Mouse (Mus musculus) A20 (cell line): ENCODE results near the gene Usp20.

Source experiments
- DNase-seq: peaks from one replicate; pipeline ENCODE4 v3.0.0-alpha.2; 2011; ENCODE audit warnings: low read depth, low spot score

Gene Usp20

DNA sequence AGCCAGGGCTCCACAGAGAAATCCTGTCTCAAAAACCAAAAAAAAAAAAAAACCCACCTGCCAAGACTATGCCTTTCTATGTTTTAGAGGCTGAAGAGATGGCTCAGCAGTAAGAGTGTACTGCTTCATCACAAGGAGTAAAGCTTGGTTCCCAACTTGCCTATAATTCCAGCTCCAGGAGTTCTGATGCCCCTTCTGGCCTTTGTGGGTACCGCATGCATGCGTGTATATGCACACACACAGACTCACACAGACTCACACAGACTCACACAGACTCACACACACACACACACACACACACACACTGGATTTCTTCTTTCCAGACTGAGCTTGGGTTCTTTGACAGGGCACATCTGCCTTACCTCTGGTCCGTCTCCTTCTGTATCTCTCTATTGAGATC is 58.0 kb downstream of the Usp20 start:
- DNase-seq = no peak

- DNase-seq = no peak
Measured at GRCm38 (mm10) chr2:31040487-31040886, 58.4 kb downstream of the Usp20 start.

DNA sequence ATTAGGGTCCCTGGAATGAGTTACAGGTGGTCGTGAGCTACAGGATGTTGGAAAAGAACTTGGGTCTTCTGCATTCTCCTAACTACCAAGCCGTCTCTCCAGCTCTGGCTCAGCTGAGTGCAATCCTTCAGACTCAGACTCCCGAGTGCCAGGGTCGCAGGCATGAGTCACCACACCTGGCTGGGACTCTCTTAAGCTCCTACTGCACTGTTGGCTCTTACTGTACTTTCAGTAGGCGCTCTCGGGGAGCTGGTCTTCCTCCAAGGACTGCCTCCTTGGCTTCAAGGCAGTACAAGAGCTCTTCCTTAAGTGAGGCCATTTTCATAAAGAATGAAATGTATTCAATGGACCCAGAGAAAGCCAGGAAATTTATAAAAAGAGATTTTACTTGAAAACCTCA is 59.3 kb downstream of the Usp20 start:
- DNase-seq = no peak

DNA sequence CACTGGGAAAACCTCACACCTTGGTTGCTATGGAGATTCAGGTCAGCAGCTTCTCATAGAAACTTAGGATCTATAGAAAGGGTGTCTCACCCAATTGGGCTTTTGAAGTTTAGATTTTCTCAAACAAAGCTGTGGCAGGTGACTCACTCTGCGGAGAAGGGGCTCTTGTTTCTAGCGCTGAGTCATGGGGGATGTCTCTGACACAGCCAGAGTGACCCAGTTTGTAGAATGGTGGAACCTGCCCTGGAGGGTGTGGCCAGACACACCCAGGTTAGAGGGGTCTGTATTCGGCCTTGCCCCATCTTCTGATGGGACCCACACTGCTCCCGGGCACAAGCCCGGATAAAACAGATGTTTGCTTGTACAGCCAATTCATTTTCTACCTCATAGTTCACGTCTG is 60.8 kb downstream of the Usp20 start:
- DNase-seq = no peak

GRCm38 (mm10) chr2:31043856-31044255 is 61.8 kb downstream of the Usp20 start:
- DNase-seq = no peak

DNA sequence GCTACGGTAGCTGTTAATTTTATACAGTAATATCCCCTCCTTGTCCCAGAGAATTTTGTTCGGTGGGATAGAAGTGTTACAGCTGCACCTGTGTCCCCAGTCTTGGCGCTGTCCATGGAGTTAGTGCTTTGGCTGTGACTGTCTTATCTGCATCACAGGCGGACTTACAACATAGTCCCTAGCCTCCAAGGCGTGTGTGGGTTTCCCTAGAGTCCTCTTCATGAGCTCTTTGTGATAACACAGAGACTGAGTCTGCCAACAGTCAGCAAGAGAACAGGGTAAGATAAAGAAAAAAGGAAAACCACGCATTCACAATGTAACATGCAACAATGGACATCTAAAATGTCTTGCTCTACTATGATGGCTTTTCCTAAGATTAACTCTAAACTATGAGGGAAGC is 66.0 kb downstream of the Usp20 start:
- no peak for DNase-seq

- no peak for DNase-seq
Measured at GRCm38 (mm10) chr2:31052441-31052840, 70.4 kb downstream of the Usp20 start.

DNA sequence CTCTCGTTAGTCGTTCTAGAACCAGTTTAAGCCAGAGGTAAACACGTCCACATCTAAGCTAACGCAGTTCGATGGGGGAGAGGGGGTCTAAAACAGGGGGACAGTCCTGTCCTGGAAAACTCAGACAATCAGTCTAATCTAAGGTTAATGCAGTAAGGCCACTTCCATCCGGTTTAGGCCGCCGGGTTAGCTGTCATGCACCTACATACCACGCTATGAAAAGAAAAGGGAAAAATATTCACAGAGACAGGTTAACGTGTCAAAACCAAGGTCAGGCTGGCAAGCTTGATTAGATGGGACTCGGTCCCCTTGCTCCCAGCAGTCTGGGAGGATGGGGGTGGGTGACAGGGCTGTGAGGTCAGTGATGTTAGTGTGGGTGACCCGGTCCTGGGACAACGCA is 71.3 kb downstream of the Usp20 start:
- no peak for DNase-seq

GRCm38 (mm10) chr2:31053851-31054340 is 71.8 kb downstream of the Usp20 start:
- DNase-seq = no peak

DNA sequence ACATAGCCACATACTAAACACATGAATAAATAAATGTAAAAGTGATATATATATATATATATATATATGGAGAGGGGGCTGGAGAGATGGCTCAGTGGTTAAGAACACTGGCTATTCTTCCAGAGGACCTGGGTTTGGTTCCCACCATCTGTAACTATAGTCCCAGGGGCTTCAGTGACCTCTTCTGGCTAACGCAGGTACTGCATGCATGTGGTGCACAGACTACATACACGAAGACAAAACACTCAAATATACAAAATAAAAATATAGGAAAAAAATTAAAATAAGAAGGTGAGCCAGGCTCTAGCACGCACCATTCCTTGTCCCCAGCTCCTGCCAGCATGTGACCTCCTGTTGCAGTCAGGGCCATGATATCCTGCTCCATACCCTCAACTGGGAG is 74.0 kb downstream of the Usp20 start:
- DNase-seq = no peak

DNA sequence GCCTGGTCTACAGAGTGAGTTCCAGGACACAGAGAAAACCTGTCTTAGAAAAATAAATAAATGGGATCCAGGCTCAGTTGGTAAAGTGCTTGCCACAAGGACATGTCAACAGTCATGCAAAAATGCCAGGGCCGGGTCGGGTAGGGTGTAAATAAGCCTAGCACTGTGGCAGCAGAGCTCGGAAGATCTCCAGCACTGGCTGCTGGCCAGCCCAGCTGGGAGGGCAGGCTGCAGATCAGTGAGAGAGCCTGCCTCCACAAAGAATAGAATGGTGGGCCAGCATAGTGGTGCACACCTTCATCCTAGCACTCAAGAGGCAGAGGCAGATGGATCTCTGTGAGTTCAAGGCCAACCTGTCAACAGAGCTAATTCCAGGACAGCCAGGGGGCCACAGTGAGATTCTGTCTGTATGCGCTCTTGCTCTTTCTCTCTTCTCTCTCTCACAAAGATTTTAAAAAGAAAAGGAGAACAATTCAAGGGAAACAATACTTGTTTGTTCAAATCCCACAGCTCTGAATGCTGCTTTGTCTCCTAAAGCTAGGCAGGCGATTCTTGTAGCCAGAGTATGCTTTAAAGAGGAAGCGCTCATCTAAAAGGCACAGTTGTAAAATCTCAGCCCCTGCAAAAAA is 75.6 kb downstream of the Usp20 start:
- no peak for DNase-seq

GRCm38 (mm10) chr2:31058443-31058842 is 76.4 kb downstream of the Usp20 start:
- no peak for DNase-seq

DNA sequence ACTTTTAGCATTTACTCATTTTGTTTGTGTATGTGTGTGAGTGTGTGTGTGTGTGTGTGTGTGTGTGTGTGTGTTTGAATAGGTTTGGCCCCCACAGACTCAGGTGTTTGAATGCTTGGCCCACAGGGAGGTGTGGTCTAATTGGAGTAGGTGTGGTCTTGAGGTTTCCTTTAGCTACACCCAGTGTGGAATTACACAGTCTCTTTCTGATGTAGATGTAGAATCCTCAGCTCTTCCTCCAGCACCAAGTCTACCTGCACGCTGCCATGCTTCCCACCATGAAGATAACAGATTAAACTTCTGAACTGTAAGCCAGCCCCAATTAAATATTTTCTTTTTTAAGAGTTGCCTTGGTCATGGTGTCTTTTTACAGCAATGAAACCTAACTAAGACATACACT is 78.2 kb downstream of the Usp20 start:
- DNase-seq = peak; percentile 75

GRCm38 (mm10) chr2:31060787-31061730 is 79.0 kb downstream of the Usp20 start:
- DNase-seq = peak; percentile 92

GRCm38 (mm10) chr2:31061868-31062628 is 80.0 kb downstream of the Usp20 start:
- DNase-seq = peak; percentile 87

GRCm38 (mm10) chr2:31066019-31066789 is 84.1 kb downstream of the Usp20 start:
- DNase-seq = no peak

GRCm38 (mm10) chr2:31067059-31067595 is 85.0 kb downstream of the Usp20 start:
- DNase-seq = no peak

- DNase-seq = no peak
Measured at GRCm38 (mm10) chr2:31067696-31068245, 85.7 kb downstream of the Usp20 start.

DNA sequence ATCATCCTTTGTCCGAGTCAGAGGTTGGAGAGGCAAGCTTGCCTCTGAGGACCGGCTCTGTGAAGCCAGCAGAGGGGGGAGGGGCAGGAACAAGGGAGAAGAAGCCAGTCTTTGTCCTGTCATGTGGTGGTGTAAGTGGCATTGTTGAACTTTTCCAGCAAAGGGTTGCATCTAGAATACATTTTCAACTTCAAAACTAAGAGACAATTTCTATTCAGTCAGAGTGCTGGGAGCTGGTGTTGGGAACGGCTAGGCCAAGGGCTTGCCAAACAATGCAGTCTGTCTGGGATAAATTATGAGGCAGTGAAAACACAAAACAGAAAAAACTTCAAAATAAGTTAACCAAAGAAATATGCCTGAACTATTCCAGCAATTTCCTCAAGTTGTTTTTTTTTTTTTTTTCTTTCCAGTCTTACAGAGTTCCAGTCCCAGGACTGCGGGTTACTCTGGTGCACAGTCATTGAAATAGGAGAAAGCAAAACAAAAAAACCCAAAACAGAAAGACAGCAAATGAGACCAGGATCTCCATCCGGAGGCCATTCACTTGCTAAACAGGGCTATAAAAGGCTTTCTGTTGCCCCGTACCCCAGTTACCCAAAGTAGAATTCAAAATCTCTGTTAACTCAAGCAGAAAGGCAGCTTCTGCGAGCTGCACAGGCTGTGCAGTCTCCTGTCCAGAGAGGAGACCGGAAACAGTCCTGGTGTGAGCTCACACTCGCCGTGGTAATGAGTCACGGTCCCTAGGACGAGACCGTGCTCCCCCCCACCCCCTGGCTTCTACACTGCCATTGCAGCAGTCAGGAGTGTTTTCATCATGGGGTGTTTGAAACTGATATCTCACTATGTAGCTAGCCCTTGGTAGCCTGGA is 86.4 kb downstream of the Usp20 start:
- DNase-seq = peak; percentile 84

DNA sequence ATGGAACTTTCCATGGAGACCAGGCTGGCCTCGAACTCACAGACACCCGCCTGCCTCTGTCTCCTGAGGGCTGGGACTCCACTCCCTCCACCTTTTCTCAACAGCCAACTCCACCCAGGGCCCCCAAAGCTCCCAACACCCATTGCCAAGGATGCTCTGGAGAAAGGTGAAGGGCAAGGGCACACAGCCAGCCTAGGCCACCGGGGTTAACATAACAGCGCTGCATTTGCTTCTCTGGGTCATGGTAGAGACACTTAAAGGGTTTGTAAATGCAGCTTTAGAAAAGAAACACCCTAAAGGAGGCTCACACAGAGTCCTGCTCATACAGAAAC is 87.0 kb downstream of the Usp20 start:
- DNase-seq = no peak
